Mouse (Mus musculus) heart, adult 2 months (tissue): ENCODE results near the gene Katnal1. TPM values are rescaled to one million over a fixed set of nuclear protein-coding genes. Genes with fewer than 3 reads are reported as not detected.

Experiments
- DNase-seq, 2 experiments: peaks; one replicate each; pipeline ENCODE4 v3.0.0; 2021
- H3K27ac ChIP-seq: fragments of 200-600 bp; 2 replicates; pipeline ENCODE4 v1.8.1; 2022
- H3K27me3 ChIP-seq: fragments of 200-500 bp; 2 replicates; pipeline ENCODE4 v1.6.1; 2012; ENCODE audit warnings: mild to moderate bottlenecking, low read length, inconsistent platforms, mixed read lengths; ENCODE audit not compliant: control insufficient read depth, insufficient read depth
- H3K36me3 ChIP-seq: fragments of 200-500 bp; 2 replicates; pipeline ENCODE4 v1.6.1; 2012; ENCODE audit warnings: low read length, inconsistent platforms; ENCODE audit not compliant: control insufficient read depth, insufficient read depth
- H3K4me1 ChIP-seq: fragments of 200-500 bp; 2 replicates; pipeline ENCODE4 v1.6.1; 2011; ENCODE audit warnings: low read length; ENCODE audit not compliant: control insufficient read depth, insufficient read depth
- H3K4me3 ChIP-seq: fragments of 200-600 bp; 2 replicates; pipeline ENCODE4 v1.8.1; 2022
- H3K79me2 ChIP-seq: fragments of 200-500 bp; replicated peaks from 2 replicates; pipeline ENCODE4 v1.6.1; 2012; ENCODE audit warnings: mild to moderate bottlenecking, inconsistent platforms, low read length, moderate library complexity, mixed read lengths; ENCODE audit not compliant: control insufficient read depth, insufficient read depth
- H3K9ac ChIP-seq: fragments of 200-500 bp; 2 replicates; pipeline ENCODE4 v1.6.1; 2012; ENCODE audit warnings: low read depth, mild to moderate bottlenecking, control low read depth, inconsistent platforms, low read length, mixed read lengths
- CTCF ChIP-seq: fragments of 200-600 bp; IDR thresholded peaks from 2 replicates; pipeline ENCODE4 v1.8.1; 2022; ENCODE audit warnings: antibody characterized with exemption, mild to moderate bottlenecking, moderate library complexity
- EP300 ChIP-seq: fragments of 200-500 bp; IDR thresholded peaks from 2 replicates; pipeline ENCODE4 v1.6.1; 2011; ENCODE audit warnings: low read depth, low read length, control low read depth; ENCODE audit not compliant: insufficient read depth
- POLR2A ChIP-seq: fragments of 200-500 bp; IDR thresholded peaks from 2 replicates; pipeline ENCODE4 v1.6.1; 2011; ENCODE audit warnings: mild to moderate bottlenecking, low read depth, low read length, control low read depth; ENCODE audit not compliant: insufficient read depth
- WGBS: fragments of 180-500 bp; shearing (Covaris S2); methylation state at CpG from one replicate; pipeline ENCODE4 v1.1.7; 2018; 5-methylcytosine and 5-hydroxymethylcytosine counted together
- intact Hi-C: fragments of 180-260 bp; cut with DNase I; formaldehyde crosslinking; loops from one replicate; pipeline ENCODE4 v1.15.1; 2025
- polyA plus RNA-seq: library from polyadenylated mRNA; depleted of rRNA; stranded (reverse); fragments of >200 nt; gene quantifications from 2 replicates; pipeline ENCODE4 v1.2.3, GENCODE M21; 2012
- total RNA-seq, 2 experiments: library from RNA; stranded (reverse); gene quantifications; 2 replicates each; pipeline ENCODE4 v1.2.3; 2021

Katnal1 gene
- total and polyA plus RNA-seq, 3 experiments: 4.8 to 10.4 (median 9.5) TPM

- H3K27ac ChIP-seq: no peak overlapping the region
- H3K4me3 ChIP-seq: no peak overlapping the region
- no peak overlapping the region for H3K9ac ChIP-seq
- H3K4me1 ChIP-seq: peaks cover 13% of the 10 kb centered on the region
- intact Hi-C loops: loop anchor here (5.0 to 10.0 kb wide), 2 partner anchors 146 to 278 kb away; partner anchors contain the start of genes Hmgb1 and Uspl1
- H3K79me2 ChIP-seq: no peaks in the 10 kb centered on the region
- WGBS: 89% methylated on average over 4 of the region's 4 CpGs
- no peaks in the 10 kb centered on the region for H3K36me3 ChIP-seq
- no peak for TF ChIP-seq EP300
- TF ChIP-seq CTCF: no peak
- no peak for TF ChIP-seq POLR2A
- no peak for DNase-seq
- no peaks in the 10 kb centered on the region for H3K27me3 ChIP-seq
These were observed 22.8 kb downstream of the Katnal1 start for GRCm38 (mm10) chr5:148906305-148906704.

GRCm38 (mm10) chr5:148904846-148905245 is 24.3 kb downstream of the Katnal1 start:
- H3K9ac ChIP-seq: no peak overlapping the region
- TF ChIP-seq CTCF (peak; percentile 72), POLR2A (no peak)
- intact Hi-C loops: loop anchor here (5.0 to 10.0 kb wide), 2 partner anchors 147 to 280 kb away; partner anchors contain the start of genes Hmgb1 and Uspl1
- H3K4me1 ChIP-seq: peaks cover 11% of the 10 kb centered on the region
- H3K79me2 ChIP-seq: no peaks in the 10 kb centered on the region
- no peaks in the 10 kb centered on the region for H3K36me3 ChIP-seq
- no peaks in the 10 kb centered on the region for H3K27me3 ChIP-seq
- no peak overlapping the region for H3K27ac ChIP-seq
- WGBS: 71% methylated on average over 6 of the region's 6 CpGs
- peak in 1 of 2 experiments; percentile 36 for DNase-seq
- H3K4me3 ChIP-seq: no peak overlapping the region

GRCm38 (mm10) chr5:148899361-148899760 is 29.8 kb downstream of the Katnal1 start:
- peaks cover 3% of the 10 kb centered on the region for H3K4me1 ChIP-seq

GRCm38 (mm10) chr5:148897941-148898417 is 31.1 kb downstream of the Katnal1 start:
- no peak for TF ChIP-seq CTCF
- no peak for TF ChIP-seq EP300
- TF ChIP-seq POLR2A: no peak
- Histone ChIP-seq H3K79me2 (no peaks in the 10 kb centered on the region), H3K27ac (no peak overlapping the region), H3K4me3 (no peak overlapping the region), H3K9ac (no peak overlapping the region), H3K27me3 (no peaks in the 10 kb centered on the region), H3K36me3 (no peaks in the 10 kb centered on the region), H3K4me1 (peaks cover 3% of the 10 kb centered on the region)
- WGBS: 38% methylated on average over 12 of the region's 12 CpGs
- DNase-seq: peak in 1 of 2 experiments; percentile 21
- intact Hi-C loops: no loop called here

More at GRCm38 (mm10) chr5:148899361-148899760, 29.8 kb downstream of the Katnal1 start:
- Histone ChIP-seq H3K9ac (no peak overlapping the region), H3K27ac (no peak overlapping the region), H3K4me3 (no peak overlapping the region), H3K79me2 (no peaks in the 10 kb centered on the region), H3K36me3 (no peaks in the 10 kb centered on the region), H3K27me3 (no peaks in the 10 kb centered on the region)
- intact Hi-C loops: no loop called here
- TF ChIP-seq CTCF (no peak), POLR2A (no peak), EP300 (no peak)
- 80% methylated on average over 7 of the region's 7 CpGs for whole genome bisulfite sequencing
- no peak for DNase-seq

- Histone ChIP-seq H3K4me3 (no peak overlapping the region), H3K36me3 (no peaks in the 10 kb centered on the region), H3K79me2 (no peaks in the 10 kb centered on the region), H3K27me3 (no peaks in the 10 kb centered on the region), H3K27ac (no peak overlapping the region), H3K4me1 (peaks cover 3% of the 10 kb centered on the region), H3K9ac (no peak overlapping the region)
- no peak for TF ChIP-seq POLR2A
- no peak for TF ChIP-seq EP300
- peak; percentile 26; the same call in 1 of the 2 replicates for TF ChIP-seq CTCF
- peak; percentile 39 to 40 for DNase-seq
- intact Hi-C loops: no loop called here
- WGBS: 38% methylated on average over 14 of the region's 14 CpGs
These were observed 31.9 kb downstream of the Katnal1 start for GRCm38 (mm10) chr5:148897069-148897702.

GRCm38 (mm10) chr5:148896515-148896914 is 32.6 kb downstream of the Katnal1 start:
- WGBS: 90% methylated on average over 10 of the region's 10 CpGs
- Histone ChIP-seq H3K9ac (no peak overlapping the region), H3K4me1 (peaks cover 3% of the 10 kb centered on the region), H3K27me3 (no peaks in the 10 kb centered on the region), H3K27ac (no peak overlapping the region), H3K79me2 (no peaks in the 10 kb centered on the region), H3K36me3 (no peaks in the 10 kb centered on the region), H3K4me3 (no peak overlapping the region)
- no peak for TF ChIP-seq POLR2A
- TF ChIP-seq CTCF: no peak
- TF ChIP-seq EP300: no peak
- DNase-seq: no peak
- intact Hi-C loops: no loop called here
